Mouse (Mus musculus): Measurements from ENCODE around the gene Simc1. TPM values are rescaled to one million over a fixed set of nuclear protein-coding genes. Genes with fewer than 3 reads are reported as not detected.

Simc1 gene
- polyA plus RNA-seq, 1 experiment from 2014 or later, result 27.2 TPM

GRCm38 (mm10) chr13:54557652-54558051, 54.1 kb downstream of the Simc1 start:
- no peak overlapping the region for H3K4me2 ChIP-seq
- no peaks in the 10 kb centered on the region for H3K4me1 ChIP-seq
- H3K27me3 ChIP-seq (replicated peaks), result no peaks in the 10 kb centered on the region
- 100% methylated on average over 1 of the region's 1 CpGs for WGBS
- no peaks in the 10 kb centered on the region for H3K9me3 ChIP-seq
- ATAC-seq (replicated peaks), result no peak
- H3K36me3 ChIP-seq (replicated peaks), result peaks cover 80% of the 10 kb centered on the region
- H3K4me3 ChIP-seq, result no peak overlapping the region
- no peak overlapping the region for H3K9ac ChIP-seq
- no peak overlapping the region for H3K27ac ChIP-seq

- Histone ChIP-seq H3K27ac (no peak overlapping the region), H3K36me3 (replicated peaks) (peaks cover 64% of the 10 kb centered on the region), H3K4me1 (peaks cover 14% of the 10 kb centered on the region), H3K4me3 (no peak overlapping the region), H3K9me3 (no peaks in the 10 kb centered on the region), H3K9ac (no peak overlapping the region), H3K27me3 (replicated peaks) (no peaks in the 10 kb centered on the region), H3K4me2 (no peak overlapping the region)
- whole genome bisulfite sequencing, result 91% methylated on average over 2 of the region's 2 CpGs
- no peak for ATAC-seq (replicated peaks)
Observed at GRCm38 (mm10) chr13:54559656-54560055, 56.1 kb downstream of the Simc1 start.

- 95% methylated on average over 7 of the region's 7 CpGs for WGBS
- Histone ChIP-seq H3K27ac (no peak overlapping the region), H3K4me2 (no peak overlapping the region), H3K4me1 (peaks cover 16% of the 10 kb centered on the region), H3K4me3 (no peak overlapping the region), H3K9me3 (no peaks in the 10 kb centered on the region), H3K27me3 (replicated peaks) (no peaks in the 10 kb centered on the region), H3K36me3 (replicated peaks) (peaks cover 62% of the 10 kb centered on the region), H3K9ac (no peak overlapping the region)
- no peak for ATAC-seq (replicated peaks)
Observed at GRCm38 (mm10) chr13:54560608-54561007, 57.0 kb downstream of the Simc1 start.

- no peaks in the 10 kb centered on the region for H3K9me3 ChIP-seq
- H3K27me3 ChIP-seq (replicated peaks), result no peaks in the 10 kb centered on the region
- H3K4me1 ChIP-seq, result peaks cover 19% of the 10 kb centered on the region
- no peak overlapping the region for H3K27ac ChIP-seq
- H3K36me3 ChIP-seq (replicated peaks), result peaks cover 44% of the 10 kb centered on the region
- 75% methylated on average over 7 of the region's 7 CpGs for WGBS
- no peak for ATAC-seq (replicated peaks)
- no peak overlapping the region for H3K9ac ChIP-seq
- H3K4me2 ChIP-seq, result no peak overlapping the region
- H3K4me3 ChIP-seq, result no peak overlapping the region
Observed at GRCm38 (mm10) chr13:54562562-54562961, 59.0 kb downstream of the Simc1 start.

- peak overlapping the region; percentile 76 for H3K4me2 ChIP-seq
- H3K9me3 ChIP-seq, result no peaks in the 10 kb centered on the region
- H3K36me3 ChIP-seq (replicated peaks), result peaks cover 25% of the 10 kb centered on the region
- peak overlapping the region; percentile 87 for H3K27ac ChIP-seq
- ATAC-seq (replicated peaks), result peak; percentile 77
- peak overlapping the region; percentile 99 for H3K9ac ChIP-seq
- no peaks in the 10 kb centered on the region for H3K27me3 ChIP-seq (replicated peaks)
- H3K4me1 ChIP-seq, result peaks cover 19% of the 10 kb centered on the region
- WGBS, result 12% methylated on average over 45 of the region's 45 CpGs
- H3K4me3 ChIP-seq, result peak overlapping the region; percentile 93
Observed at GRCm38 (mm10) chr13:54564232-54565200, 60.9 kb downstream of the Simc1 start.

- H3K4me2 ChIP-seq, result peak within 1 kb of the TSS; percentile 76
- H3K4me3 ChIP-seq, result peak within 1 kb of the TSS; percentile 93
- peaks cover 19% of the 10 kb centered on the region for H3K4me1 ChIP-seq
- peak within 1 kb of the TSS; percentile 99 for H3K9ac ChIP-seq
- peaks cover 18% of the 10 kb centered on the region; the same call in 1 of the 2 replicates for H3K36me3 ChIP-seq (replicated peaks)
- no peaks in the 10 kb centered on the region for H3K27me3 ChIP-seq (replicated peaks)
- ATAC-seq (replicated peaks), result peak; percentile 98
- peak within 1 kb of the TSS; percentile 87 for H3K27ac ChIP-seq
- 0% methylated on average over 27 of the region's 27 CpGs for WGBS
- H3K9me3 ChIP-seq, result no peaks in the 10 kb centered on the region
Observed at GRCm38 (mm10) chr13:54565201-54565581, 61.6 kb downstream of the Simc1 start, which contains the start of gene 4833439L19Rik. 4833439L19Rik (minus strand) TSS chr13:54565435.

GRCm38 (mm10) chr13:54565594-54566345, 62.2 kb downstream of the Simc1 start:
- Histone ChIP-seq H3K36me3 (replicated peaks) (peaks cover 12% of the 10 kb centered on the region; the same call in 1 of the 2 replicates), H3K4me3 (peak overlapping the region; percentile 93), H3K27me3 (replicated peaks) (no peaks in the 10 kb centered on the region), H3K9ac (no peak overlapping the region), H3K4me1 (peaks cover 19% of the 10 kb centered on the region), H3K27ac (peak overlapping the region; percentile 87), H3K4me2 (peak overlapping the region; percentile 76), H3K9me3 (no peaks in the 10 kb centered on the region)
- WGBS, result 41% methylated on average over 8 of the region's 8 CpGs
- ATAC-seq (replicated peaks), result peak; percentile 15

- H3K27me3 ChIP-seq (replicated peaks), result no peaks in the 10 kb centered on the region
- no peak overlapping the region for H3K4me2 ChIP-seq
- no peaks in the 10 kb centered on the region for H3K9me3 ChIP-seq
- H3K9ac ChIP-seq, result no peak overlapping the region
- ATAC-seq (replicated peaks), result no peak
- no peak overlapping the region for H3K4me3 ChIP-seq
- H3K27ac ChIP-seq, result no peak overlapping the region
- H3K36me3 ChIP-seq (replicated peaks), result no peaks in the 10 kb centered on the region
- peaks cover 15% of the 10 kb centered on the region for H3K4me1 ChIP-seq
- 42% methylated on average over 5 of the region's 5 CpGs for WGBS
Observed at GRCm38 (mm10) chr13:54568380-54568779, 64.8 kb downstream of the Simc1 start.

GRCm38 (mm10) chr13:54569282-54569681, 65.7 kb downstream of the Simc1 start:
- H3K4me3 ChIP-seq, result no peak overlapping the region
- ATAC-seq (replicated peaks), result no peak
- H3K4me1 ChIP-seq, result peaks cover 8% of the 10 kb centered on the region
- no peaks in the 10 kb centered on the region for H3K9me3 ChIP-seq
- no peak overlapping the region for H3K27ac ChIP-seq
- WGBS, result 38% methylated on average over 1 of the region's 1 CpGs
- no peak overlapping the region for H3K9ac ChIP-seq
- no peak overlapping the region for H3K4me2 ChIP-seq
- peaks cover 4% of the 10 kb centered on the region; the same call in 1 of the 2 replicates for H3K27me3 ChIP-seq (replicated peaks)
- H3K36me3 ChIP-seq (replicated peaks), result no peaks in the 10 kb centered on the region

GRCm38 (mm10) chr13:54570736-54571135, 67.2 kb downstream of the Simc1 start:
- Histone ChIP-seq H3K36me3 (replicated peaks) (no peaks in the 10 kb centered on the region), H3K27ac (no peak overlapping the region), H3K27me3 (replicated peaks) (peaks cover 4% of the 10 kb centered on the region; the same call in 1 of the 2 replicates), H3K9ac (no peak overlapping the region), H3K9me3 (no peaks in the 10 kb centered on the region), H3K4me3 (no peak overlapping the region), H3K4me1 (peaks cover 7% of the 10 kb centered on the region), H3K4me2 (no peak overlapping the region)
- ATAC-seq (replicated peaks), result no peak
- 77% methylated on average over 4 of the region's 4 CpGs for WGBS

- ATAC-seq (replicated peaks), result no peak
- H3K36me3 ChIP-seq (replicated peaks), result no peaks in the 10 kb centered on the region
- WGBS, result 14% methylated on average over 2 of the region's 2 CpGs
- H3K4me2 ChIP-seq, result no peak overlapping the region
- no peak overlapping the region for H3K9ac ChIP-seq
- H3K4me3 ChIP-seq, result no peak overlapping the region
- H3K4me1 ChIP-seq, result peaks cover 15% of the 10 kb centered on the region
- no peaks in the 10 kb centered on the region for H3K9me3 ChIP-seq
- no peak overlapping the region for H3K27ac ChIP-seq
- H3K27me3 ChIP-seq (replicated peaks), result peaks cover 4% of the 10 kb centered on the region; the same call in 1 of the 2 replicates
Observed at GRCm38 (mm10) chr13:54571637-54572036, 68.1 kb downstream of the Simc1 start.

GRCm38 (mm10) chr13:54572621-54573020, 69.0 kb downstream of the Simc1 start:
- no peak overlapping the region for H3K27ac ChIP-seq
- H3K9ac ChIP-seq, result no peak overlapping the region
- no peak for ATAC-seq (replicated peaks)
- H3K4me3 ChIP-seq, result no peak overlapping the region
- H3K9me3 ChIP-seq, result no peaks in the 10 kb centered on the region
- peaks cover 24% of the 10 kb centered on the region for H3K4me1 ChIP-seq
- peaks cover 4% of the 10 kb centered on the region; the same call in 1 of the 2 replicates for H3K27me3 ChIP-seq (replicated peaks)
- 81% methylated on average over 4 of the region's 4 CpGs for WGBS
- H3K4me2 ChIP-seq, result no peak overlapping the region
- H3K36me3 ChIP-seq (replicated peaks), result 0 out of 2 replicates have a peak, but pooled peaks cover 5% of the 10 kb centered on the region

Measured in midbrain, embryonic 15.5 days (tissue).